Mouse (Mus musculus): ENCODE measurements around the gene Exo1. TPM values are rescaled to one million over a fixed set of nuclear protein-coding genes. Genes with fewer than 3 reads are reported as not detected.

The Exo1 gene
- polyA plus RNA-seq, 1 experiment from 2014 or later: 7.9 TPM

GRCm38 (mm10) chr1:175920029-175920428, 39.6 kb downstream of the Exo1 start, which contains the start of gene Gm38100:
TSS of gene Gm38100 (plus strand) at chr1:175920329.
- no peak within 1 kb of the TSS for H3K4me3 ChIP-seq
- no peak within 1 kb of the TSS for H3K4me2 ChIP-seq
- H3K36me3 ChIP-seq: no peaks in the 10 kb centered on the region
- H3K9me3 ChIP-seq: no peaks in the 10 kb centered on the region
- no peaks in the 10 kb centered on the region for H3K27me3 ChIP-seq
- WGBS: 91% methylated on average over 9 of the region's 9 CpGs
- ATAC-seq (ENCODE audit: low read depth): no peak
- H3K9ac ChIP-seq: no peak within 1 kb of the TSS
- H3K27ac ChIP-seq (replicated peaks): no peak within 1 kb of the TSS
- H3K4me1 ChIP-seq (replicated peaks): no peaks in the 10 kb centered on the region

GRCm38 (mm10) chr1:175921091-175921490, 40.7 kb downstream of the Exo1 start:
- no peak overlapping the region for H3K9ac ChIP-seq
- H3K27me3 ChIP-seq: no peaks in the 10 kb centered on the region
- no peaks in the 10 kb centered on the region for H3K36me3 ChIP-seq
- H3K27ac ChIP-seq (replicated peaks): no peak overlapping the region
- H3K4me3 ChIP-seq: no peak overlapping the region
- no peak for ATAC-seq (ENCODE audit: low read depth)
- WGBS: 92% methylated on average over 8 of the region's 8 CpGs
- no peak overlapping the region for H3K4me2 ChIP-seq
- H3K9me3 ChIP-seq: no peaks in the 10 kb centered on the region
- no peaks in the 10 kb centered on the region for H3K4me1 ChIP-seq (replicated peaks)

GRCm38 (mm10) chr1:175923848-175924787, 43.7 kb downstream of the Exo1 start:
- peak; percentile 43; the same call in 1 of the 2 replicates for ATAC-seq (ENCODE audit: low read depth)
- no peaks in the 10 kb centered on the region for H3K4me1 ChIP-seq (replicated peaks)
- WGBS: 51% methylated on average over 7 of the region's 7 CpGs

GRCm38 (mm10) chr1:175931391-175931790, 51.0 kb downstream of the Exo1 start:
- no peak overlapping the region for H3K4me3 ChIP-seq
- ATAC-seq (ENCODE audit: low read depth): no peak
- H3K27ac ChIP-seq (replicated peaks): no peak overlapping the region
- no peaks in the 10 kb centered on the region for H3K36me3 ChIP-seq
- H3K9me3 ChIP-seq: no peaks in the 10 kb centered on the region
- H3K27me3 ChIP-seq: no peaks in the 10 kb centered on the region
- H3K9ac ChIP-seq: no peak overlapping the region
- H3K4me1 ChIP-seq (replicated peaks): no peaks in the 10 kb centered on the region
- WGBS: 96% methylated on average over 5 of the region's 5 CpGs
- H3K4me2 ChIP-seq: no peak overlapping the region

More at GRCm38 (mm10) chr1:175923848-175924787, 43.7 kb downstream of the Exo1 start:
- H3K27me3 ChIP-seq: no peaks in the 10 kb centered on the region
- H3K9me3 ChIP-seq: no peaks in the 10 kb centered on the region
- H3K27ac ChIP-seq (replicated peaks): no peak overlapping the region
- no peak overlapping the region for H3K4me2 ChIP-seq
- H3K36me3 ChIP-seq: no peaks in the 10 kb centered on the region
- no peak overlapping the region for H3K4me3 ChIP-seq
- H3K9ac ChIP-seq: no peak overlapping the region

- Histone ChIP-seq H3K9me3 (no peaks in the 10 kb centered on the region), H3K36me3 (no peaks in the 10 kb centered on the region), H3K27me3 (no peaks in the 10 kb centered on the region), H3K27ac (replicated peaks) (no peak overlapping the region), H3K9ac (peak overlapping the region; percentile 55), H3K4me3 (no peak overlapping the region), H3K4me2 (peak overlapping the region; percentile 45), H3K4me1 (replicated peaks) (no peaks in the 10 kb centered on the region)
- WGBS: 9% methylated on average over 11 of the region's 11 CpGs
- peak; percentile 80 for ATAC-seq (ENCODE audit: low read depth)
These were observed 55.9 kb downstream of the Exo1 start for GRCm38 (mm10) chr1:175936282-175936737.

GRCm38 (mm10) chr1:175938731-175939130, 58.4 kb downstream of the Exo1 start:
- ATAC-seq (ENCODE audit: low read depth): no peak
- Histone ChIP-seq H3K9ac (no peak overlapping the region), H3K27me3 (no peaks in the 10 kb centered on the region), H3K4me1 (replicated peaks) (no peaks in the 10 kb centered on the region), H3K36me3 (no peaks in the 10 kb centered on the region), H3K4me2 (no peak overlapping the region), H3K27ac (replicated peaks) (no peak overlapping the region), H3K4me3 (no peak overlapping the region), H3K9me3 (no peaks in the 10 kb centered on the region)
- 89% methylated on average over 3 of the region's 3 CpGs for WGBS

GRCm38 (mm10) chr1:175943168-175943567, 62.8 kb downstream of the Exo1 start:
- no peak overlapping the region for H3K4me3 ChIP-seq
- 94% methylated on average over 7 of the region's 7 CpGs for WGBS

GRCm38 (mm10) chr1:175946718-175947315, 66.4 kb downstream of the Exo1 start:
- Histone ChIP-seq H3K4me3 (no peak overlapping the region), H3K4me1 (replicated peaks) (no peaks in the 10 kb centered on the region; the same call in 1 of the 2 replicates), H3K27me3 (no peaks in the 10 kb centered on the region), H3K36me3 (no peaks in the 10 kb centered on the region), H3K9ac (no peak overlapping the region), H3K27ac (replicated peaks) (no peak overlapping the region), H3K4me2 (no peak overlapping the region), H3K9me3 (no peaks in the 10 kb centered on the region)
- 45% methylated on average over 4 of the region's 4 CpGs for WGBS
- peak; percentile 68; the same call in 1 of the 2 replicates for ATAC-seq (ENCODE audit: low read depth)

More at GRCm38 (mm10) chr1:175943168-175943567, 62.8 kb downstream of the Exo1 start:
- ATAC-seq (ENCODE audit: low read depth): no peak
- Histone ChIP-seq H3K9me3 (no peaks in the 10 kb centered on the region), H3K9ac (no peak overlapping the region), H3K4me2 (no peak overlapping the region), H3K27me3 (no peaks in the 10 kb centered on the region), H3K27ac (replicated peaks) (no peak overlapping the region), H3K4me1 (replicated peaks) (no peaks in the 10 kb centered on the region; the same call in 1 of the 2 replicates), H3K36me3 (no peaks in the 10 kb centered on the region)

- Histone ChIP-seq H3K4me1 (replicated peaks) (no peaks in the 10 kb centered on the region; the same call in 1 of the 2 replicates), H3K4me3 (no peak overlapping the region), H3K9me3 (no peaks in the 10 kb centered on the region), H3K27ac (replicated peaks) (no peak overlapping the region), H3K36me3 (no peaks in the 10 kb centered on the region), H3K27me3 (no peaks in the 10 kb centered on the region), H3K4me2 (no peak overlapping the region), H3K9ac (no peak overlapping the region)
- ATAC-seq (ENCODE audit: low read depth): no peak
- 82% methylated on average over 3 of the region's 3 CpGs for WGBS
These were observed 70.0 kb downstream of the Exo1 start for GRCm38 (mm10) chr1:175950421-175950820.

GRCm38 (mm10) chr1:175950851-175951250, 70.5 kb downstream of the Exo1 start:
- no peak overlapping the region for H3K4me3 ChIP-seq
- 92% methylated on average over 2 of the region's 2 CpGs for WGBS
- no peak for ATAC-seq (ENCODE audit: low read depth)
- H3K27ac ChIP-seq (replicated peaks): no peak overlapping the region
- H3K27me3 ChIP-seq: no peaks in the 10 kb centered on the region
- no peaks in the 10 kb centered on the region for H3K9me3 ChIP-seq
- no peaks in the 10 kb centered on the region for H3K36me3 ChIP-seq
- no peak overlapping the region for H3K9ac ChIP-seq
- no peaks in the 10 kb centered on the region; the same call in 1 of the 2 replicates for H3K4me1 ChIP-seq (replicated peaks)
- H3K4me2 ChIP-seq: no peak overlapping the region

GRCm38 (mm10) chr1:175961786-175962185, 81.4 kb downstream of the Exo1 start:
- H3K27me3 ChIP-seq: no peaks in the 10 kb centered on the region
- WGBS: 87% methylated on average over 2 of the region's 2 CpGs

More at GRCm38 (mm10) chr1:175961786-175962185, 81.4 kb downstream of the Exo1 start:
- no peak overlapping the region for H3K27ac ChIP-seq (replicated peaks)
- no peaks in the 10 kb centered on the region for H3K4me1 ChIP-seq (replicated peaks)
- H3K4me2 ChIP-seq: no peak overlapping the region
- H3K4me3 ChIP-seq: no peak overlapping the region
- ATAC-seq (ENCODE audit: low read depth): no peak
- H3K36me3 ChIP-seq: no peaks in the 10 kb centered on the region
- H3K9me3 ChIP-seq: no peaks in the 10 kb centered on the region
- no peak overlapping the region for H3K9ac ChIP-seq
